Mouse (Mus musculus) small intestine, adult 2 months (tissue): ENCODE data around the gene Zfp410.

ENCODE experiments used
- CTCF ChIP-seq: fragments of 200-500 bp; IDR thresholded peaks from 2 replicates; pipeline ENCODE4 v1.5.1; 2012; ENCODE audit warnings: low read depth, mild to moderate bottlenecking, control low read depth, inconsistent platforms, low read length, moderate library complexity, mixed read lengths; ENCODE audit not compliant: insufficient replicate concordance, insufficient read length; ENCODE audit errors: extremely low read depth
- POLR2A ChIP-seq: fragments of 200-500 bp; IDR thresholded peaks from 2 replicates; pipeline ENCODE4 v1.6.1; 2012; ENCODE audit warnings: low read depth, mild to moderate bottlenecking, control low read depth, inconsistent platforms, low read length, moderate library complexity

- TF ChIP-seq CTCF (no peak), POLR2A (no peak)
Observed at GRCm38 (mm10) chr12:84382369-84382768, 65.7 kb downstream of the Zfp410 start.
